Mouse (Mus musculus) liver, postnatal 0 days (tissue): ENCODE results near the gene Gm49630. TPM values are rescaled to one million over a fixed set of nuclear protein-coding genes. Genes with fewer than 3 reads are reported as not detected.
"Not testable (repeated sequence)": the region's sequence is repeated elsewhere in the genome, so short reads cannot be mapped to it uniquely, and the experiment has no call there.

ENCODE experiments used
- ATAC-seq: fragments of 200-750 bp; cut with Nextera tagmentation; 2 replicates; pipeline ENCODE4 v1.8.0; 2017; ENCODE audit warnings: mild to moderate bottlenecking, moderate library complexity
- DNase-seq: peaks from one replicate; pipeline ENCODE4 v3.0.0-alpha.2; 2016
- H3K27ac ChIP-seq: fragments of 300-500 bp; sonication (generic); 2 replicates; pipeline ENCODE4 v1.5.1; 2014; ENCODE audit warnings: antibody characterized with exemption, moderate library complexity, mild to moderate bottlenecking, low read depth
- H3K27me3 ChIP-seq: fragments of 300-500 bp; sonication (generic); 2 replicates; pipeline ENCODE4 v1.6.1; 2014; ENCODE audit warnings: low read length, control low read depth, mixed read lengths; ENCODE audit not compliant: insufficient read depth
- H3K36me3 ChIP-seq: fragments of 300-500 bp; sonication (generic); replicated peaks from 2 replicates; pipeline ENCODE4 v1.6.1; 2014; ENCODE audit warnings: mild to moderate bottlenecking, control low read depth, low read length, moderate library complexity, mixed read lengths; ENCODE audit not compliant: insufficient read depth
- H3K4me1 ChIP-seq: fragments of 300-500 bp; sonication (generic); 2 replicates; pipeline ENCODE4 v1.6.1; 2014; ENCODE audit warnings: antibody characterized with exemption, mild to moderate bottlenecking, control low read depth; ENCODE audit not compliant: insufficient read depth
- H3K4me2 ChIP-seq: fragments of 300-500 bp; sonication (generic); 2 replicates; pipeline ENCODE4 v1.6.1; 2014; ENCODE audit warnings: low read depth, mild to moderate bottlenecking, low read length, moderate library complexity, mixed read lengths
- H3K4me3 ChIP-seq: fragments of 300-500 bp; sonication (generic); 2 replicates; pipeline ENCODE4 v1.5.1; 2014; ENCODE audit warnings: low read depth, low read length
- H3K9ac ChIP-seq: fragments of 300-500 bp; sonication (generic); replicated peaks from 2 replicates; pipeline ENCODE4 v1.6.1; 2014; ENCODE audit warnings: mild to moderate bottlenecking, moderate library complexity
- H3K9me3 ChIP-seq: fragments of 300-500 bp; sonication (generic); 2 replicates; pipeline ENCODE4 v1.6.1; 2016; ENCODE audit warnings: mild to moderate bottlenecking, control low read depth, low read length, mixed read lengths
- WGBS: fragments of 180-500 bp; shearing (Covaris S2); extraction: QIAGEN DNeasy Blood & Tissue Kit; methylation state at CpG from one replicate; pipeline ENCODE4 v1.1.7; 2014; ENCODE audit not compliant: insufficient replicate concordance; 5-methylcytosine and 5-hydroxymethylcytosine counted together
- polyA plus RNA-seq: library from polyadenylated mRNA; unstranded; fragments of >200 nt; fragmentation: Nextera tagmentation; extraction: Ambion mirVana; gene quantifications from 2 replicates; pipeline ENCODE4 v1.2.1, GENCODE M21; 2015

Gene Gm49630
- polyA plus RNA-seq, 1 experiment from 2014 or later: not detected

DNA sequence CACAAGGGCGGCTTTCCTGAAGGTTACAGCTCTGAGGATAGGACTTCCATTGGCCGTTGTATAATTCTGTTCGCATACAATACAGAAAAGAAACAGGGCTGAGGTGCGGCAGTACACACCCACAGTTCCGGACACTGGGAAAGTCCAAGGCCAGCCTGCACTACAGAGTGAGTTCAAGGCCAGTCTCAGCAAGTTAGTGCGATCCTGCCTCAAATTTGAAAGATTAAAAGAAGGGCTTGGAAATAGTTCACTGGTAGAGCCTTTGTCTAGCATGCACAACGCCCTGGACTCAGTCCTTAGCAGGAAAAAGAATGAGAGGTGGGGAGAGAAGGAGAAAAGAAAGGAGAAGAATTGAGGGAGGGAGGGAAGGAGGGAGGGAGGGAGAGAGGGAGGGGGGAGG lies 23.3 kb upstream of the Gm49630 start:
- DNase-seq, H3K4me2 ChIP-seq, H3K9me3 ChIP-seq, H3K4me3 ChIP-seq, H3K36me3 ChIP-seq, H3K9ac ChIP-seq, H3K4me1 ChIP-seq, H3K27me3 ChIP-seq, ATAC-seq, H3K27ac ChIP-seq: not testable (repeated sequence)
- 75% methylated on average over 7 of the region's 7 CpGs for WGBS

DNA sequence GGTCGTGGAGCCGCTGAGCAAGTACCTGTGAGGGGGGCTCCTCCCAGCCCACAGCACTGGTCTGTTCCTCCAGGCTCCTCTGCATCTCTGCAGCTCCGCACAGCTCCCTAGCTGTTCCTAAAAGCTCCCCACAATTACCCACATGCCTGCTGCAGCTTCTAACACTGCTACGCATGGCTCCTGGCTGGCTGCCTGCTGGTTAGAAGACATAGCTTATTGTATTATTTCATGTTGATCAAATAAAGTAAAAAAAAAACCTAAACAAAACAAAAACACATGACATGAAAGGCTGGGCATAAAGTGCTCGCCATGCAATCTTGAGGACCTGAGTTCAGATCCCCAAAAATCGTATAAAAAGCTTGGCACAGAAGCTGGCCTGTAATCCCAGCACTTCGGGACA lies 18.1 kb upstream of the Gm49630 start:
- H3K4me2 ChIP-seq, H3K4me1 ChIP-seq, H3K36me3 ChIP-seq, DNase-seq, H3K9ac ChIP-seq, H3K9me3 ChIP-seq, H3K27ac ChIP-seq, H3K27me3 ChIP-seq, ATAC-seq, H3K4me3 ChIP-seq: not testable (repeated sequence)
- 65% methylated on average over 7 of the region's 7 CpGs for WGBS

DNA sequence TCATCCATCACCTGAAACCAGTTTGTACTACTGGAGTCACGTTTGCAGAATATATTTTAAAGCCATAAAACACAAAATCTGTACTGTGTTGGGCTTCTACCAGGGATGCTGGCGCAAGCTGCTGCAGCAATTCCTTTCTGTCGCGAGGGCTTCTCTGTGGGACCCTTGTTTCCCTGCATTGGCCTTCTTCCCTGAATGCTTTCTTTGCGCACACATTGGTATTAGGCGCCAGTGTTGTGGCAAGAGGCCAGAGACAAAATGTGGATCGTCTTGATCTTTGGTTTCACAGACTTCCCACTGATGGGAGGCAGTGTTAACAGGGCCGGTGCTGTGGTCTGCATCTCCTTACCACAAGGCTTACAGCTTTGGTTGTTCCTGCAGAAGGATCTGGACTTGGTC lies 17.2 kb upstream of the Gm49630 start:
- DNase-seq, H3K36me3 ChIP-seq, H3K4me1 ChIP-seq, ATAC-seq, H3K9me3 ChIP-seq, H3K4me2 ChIP-seq, H3K27me3 ChIP-seq, H3K27ac ChIP-seq, H3K4me3 ChIP-seq, H3K9ac ChIP-seq: not testable (repeated sequence)
- WGBS: 86% methylated on average over 6 of the region's 8 CpGs

DNA sequence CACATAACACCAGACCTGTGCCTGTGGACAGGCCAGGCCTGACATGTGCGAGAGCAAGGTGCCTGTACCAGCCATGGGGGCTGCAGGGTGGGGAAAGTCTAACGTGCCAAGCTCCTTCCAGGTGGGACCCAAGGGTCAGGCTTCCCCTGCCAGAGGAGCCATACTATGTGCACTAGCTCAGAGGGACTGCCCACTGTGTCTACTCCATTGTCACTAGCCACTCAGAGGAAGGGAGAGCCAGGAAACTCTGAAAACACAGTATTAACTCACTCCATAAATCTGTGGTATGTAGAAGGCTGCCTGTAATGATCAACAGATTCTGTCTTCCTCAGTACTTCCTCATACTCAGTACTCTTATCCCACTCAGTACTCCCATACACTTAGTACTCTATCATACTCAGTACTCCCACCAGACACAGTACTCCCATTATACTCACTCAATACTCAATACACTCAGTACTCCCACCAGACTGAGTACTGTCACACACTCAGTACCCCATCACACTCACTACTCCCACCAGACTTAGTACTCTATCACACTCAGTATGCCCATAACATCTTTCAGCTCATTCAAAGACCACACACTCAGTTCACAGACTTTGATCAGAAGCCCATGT lies 16.7 kb upstream of the Gm49630 start:
- ATAC-seq: not testable (repeated sequence)

DNA sequence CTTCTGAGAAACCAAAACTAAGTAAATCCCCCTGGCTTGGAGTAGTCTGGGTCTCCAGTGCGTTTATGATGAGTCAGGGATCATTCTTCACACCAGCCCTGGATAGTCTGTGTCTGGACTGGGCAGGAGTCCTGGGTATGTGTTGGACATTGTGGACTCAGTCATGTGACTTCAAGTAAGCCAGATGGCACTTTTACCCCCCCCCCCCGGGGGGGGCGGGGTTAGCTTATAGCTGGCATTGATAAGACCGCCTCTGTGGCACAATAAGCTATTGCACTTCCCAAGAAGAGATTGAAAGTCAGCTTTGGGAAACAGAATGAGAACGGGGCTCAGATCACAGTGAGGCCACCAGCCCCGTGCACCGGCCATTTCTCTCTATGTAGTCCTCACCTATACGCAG lies 14.2 kb upstream of the Gm49630 start:
- not testable (repeated sequence) for DNase-seq, H3K4me2 ChIP-seq, ATAC-seq, H3K27ac ChIP-seq, H3K4me1 ChIP-seq, H3K27me3 ChIP-seq, H3K9me3 ChIP-seq, H3K4me3 ChIP-seq, H3K9ac ChIP-seq, H3K36me3 ChIP-seq
- 69% methylated on average over 8 of the region's 8 CpGs for WGBS

More for the DNA sequence above, 16.7 kb upstream of the Gm49630 start:
- not testable (repeated sequence) for H3K4me2 ChIP-seq, H3K27me3 ChIP-seq, H3K27ac ChIP-seq, H3K9me3 ChIP-seq, H3K4me1 ChIP-seq, H3K4me3 ChIP-seq, H3K9ac ChIP-seq, DNase-seq, H3K36me3 ChIP-seq
- no CpG with 5 or more reads among the region's 2 CpGs for WGBS

DNA sequence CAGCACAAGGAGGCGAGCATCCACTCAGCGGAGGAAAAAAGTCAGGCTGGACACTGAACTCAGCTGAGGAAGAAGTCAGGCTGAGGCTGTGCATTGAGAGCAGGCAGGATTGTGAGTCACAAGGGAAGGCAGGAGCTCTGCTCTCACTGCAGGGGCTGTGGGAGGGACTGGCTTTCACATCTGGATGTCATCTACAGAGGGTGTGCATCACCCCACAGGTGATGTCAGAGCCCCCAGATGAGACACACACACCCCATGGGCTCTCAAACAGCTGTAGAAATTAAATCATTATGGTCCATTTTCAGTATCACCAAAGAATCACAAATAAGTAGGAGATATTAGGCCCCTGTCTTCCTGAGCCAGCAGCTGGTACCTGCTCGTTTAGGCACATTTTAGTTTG lies 13.6 kb upstream of the Gm49630 start, which contains the start of gene Unc93a2:
Unc93a2 (minus strand) TSS at position 101 of the 400 bp plus-strand sequence.
- ATAC-seq, H3K27ac ChIP-seq, H3K4me3 ChIP-seq, H3K4me2 ChIP-seq, H3K9ac ChIP-seq, H3K9me3 ChIP-seq, H3K36me3 ChIP-seq, H3K27me3 ChIP-seq, DNase-seq, H3K4me1 ChIP-seq: not testable (repeated sequence)
- WGBS: 60% methylated on average over 3 of the region's 3 CpGs

DNA sequence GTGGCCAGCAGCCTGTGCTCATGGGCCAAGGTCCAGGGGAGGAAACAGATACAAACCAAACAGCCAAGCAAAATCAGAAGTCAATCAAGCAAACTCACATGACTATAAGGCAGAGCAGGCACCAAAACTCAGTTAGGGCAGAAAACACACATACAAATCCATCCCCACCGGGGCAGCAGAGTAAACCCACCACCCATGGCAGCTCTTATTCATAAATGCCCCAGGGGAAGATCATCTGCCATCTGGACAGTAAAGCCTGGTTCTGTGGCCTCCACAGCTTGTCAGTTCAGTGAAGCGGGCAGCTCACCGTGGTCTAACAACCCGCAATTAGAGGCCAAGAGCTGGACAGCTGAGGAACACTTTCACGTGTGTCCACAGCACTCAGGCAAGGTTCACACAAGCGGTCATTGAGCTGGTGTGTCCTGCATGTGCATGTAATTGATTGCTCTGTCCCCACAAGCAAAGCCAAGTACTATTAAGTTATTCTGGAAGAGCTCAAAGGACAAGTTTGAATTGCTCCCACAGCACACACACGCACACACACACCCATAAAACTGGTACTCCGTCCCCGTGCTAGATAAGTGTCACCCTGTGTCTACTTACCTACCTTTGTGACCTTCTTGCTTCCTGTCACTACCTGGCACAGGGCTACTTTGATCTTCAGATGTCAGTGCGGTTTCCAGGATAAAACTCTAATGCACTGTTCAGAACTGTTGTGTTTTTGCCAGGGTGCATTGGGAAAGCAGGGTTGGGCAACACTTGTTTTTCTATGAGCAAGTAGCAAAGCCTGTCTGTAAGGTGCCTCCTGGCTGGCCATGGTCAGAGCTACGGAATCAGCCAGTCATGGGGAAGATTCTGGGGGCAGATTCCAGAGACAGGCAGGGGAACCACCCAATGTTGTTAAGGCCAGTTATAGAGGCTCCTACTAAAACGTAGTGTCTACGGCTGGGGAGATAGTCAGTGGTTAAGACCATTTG lies 11.7 kb upstream of the Gm49630 start:
- not testable (repeated sequence) for DNase-seq, H3K9ac ChIP-seq, H3K9me3 ChIP-seq, H3K4me2 ChIP-seq, H3K4me3 ChIP-seq, H3K36me3 ChIP-seq, H3K4me1 ChIP-seq, H3K27me3 ChIP-seq
- peak; percentile 92 for ATAC-seq
- H3K27ac ChIP-seq: peak overlapping the region; percentile 83
- WGBS: 54% methylated on average over 6 of the region's 13 CpGs

DNA sequence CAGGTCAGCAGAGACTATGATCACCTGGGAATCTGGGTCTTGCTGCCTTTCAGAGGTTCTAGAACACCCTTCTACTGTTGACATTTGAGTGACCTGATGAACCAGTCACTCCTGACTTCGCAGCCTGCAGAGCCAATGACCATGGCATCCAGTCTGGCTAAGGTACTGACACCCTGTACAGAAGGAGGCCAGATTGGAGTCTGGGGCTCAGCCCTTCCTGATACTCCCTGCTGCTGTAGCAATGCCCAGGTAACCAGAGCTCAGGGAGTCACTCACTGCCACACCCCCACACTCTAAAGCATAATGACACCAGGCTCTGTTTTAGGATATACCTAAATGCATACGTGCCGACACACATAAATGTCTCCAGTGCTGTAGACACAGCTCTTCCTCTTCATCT lies 10.9 kb upstream of the Gm49630 start:
- ATAC-seq, H3K4me3 ChIP-seq: not testable (repeated sequence)

DNA sequence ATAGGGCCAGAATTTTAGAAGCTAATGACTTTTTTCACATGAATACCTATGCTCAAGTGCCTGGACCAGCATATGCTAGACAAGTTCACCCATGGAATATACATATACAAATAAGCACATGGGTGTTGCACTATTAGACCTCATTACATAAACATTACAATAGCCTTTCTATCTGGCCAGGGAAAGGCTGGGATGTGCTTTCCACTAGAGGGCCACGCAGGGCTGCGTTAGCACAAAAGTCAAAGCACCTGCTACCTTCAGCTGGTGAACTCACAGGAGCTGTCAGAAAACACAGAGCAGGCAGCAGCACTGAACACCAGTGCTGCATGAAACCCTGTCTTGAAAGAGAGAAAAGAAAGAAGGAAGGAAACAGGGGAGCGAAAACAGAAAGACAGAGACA lies 6.1 kb upstream of the Gm49630 start:
- ATAC-seq: 0 out of 2 replicates have a peak, but pooled peaks have one; percentile 29
- not testable (repeated sequence) for H3K27ac ChIP-seq, H3K9ac ChIP-seq, H3K4me3 ChIP-seq, H3K36me3 ChIP-seq, H3K4me2 ChIP-seq, H3K27me3 ChIP-seq, DNase-seq, H3K4me1 ChIP-seq, H3K9me3 ChIP-seq
- 20% methylated on average over 2 of the region's 3 CpGs for WGBS

More for the DNA sequence above, 10.9 kb upstream of the Gm49630 start:
- not testable (repeated sequence) for H3K4me2 ChIP-seq, H3K4me1 ChIP-seq, H3K9me3 ChIP-seq, DNase-seq, H3K36me3 ChIP-seq, H3K27me3 ChIP-seq, H3K9ac ChIP-seq
- peak overlapping the region; percentile 55; the same call in 1 of the 2 replicates for H3K27ac ChIP-seq
- 80% methylated on average over 1 of the region's 3 CpGs for WGBS
